Mouse (Mus musculus) hindbrain, embryonic 14.5 days (tissue): Measurements from ENCODE around the gene Ifitm5. TPM values are rescaled to one million over a fixed set of nuclear protein-coding genes. Genes with fewer than 3 reads are reported as not detected.

Experiments used
- ATAC-seq: fragments of 200-750 bp; cut with Nextera tagmentation; 2 replicates; pipeline ENCODE4 v1.8.0; 2017; ENCODE audit warnings: moderate number of reproducible peaks, mild to moderate bottlenecking, moderate TSS enrichment, moderate library complexity; ENCODE audit not compliant: low FRiP score
- DNase-seq: peaks from one replicate; pipeline ENCODE4 v3.0.0-alpha.2; 2015; ENCODE audit warnings: low spot score
- H3K27ac ChIP-seq: fragments of 300-500 bp; sonication (generic); 2 replicates; pipeline ENCODE4 v1.5.1; 2014; ENCODE audit warnings: mild to moderate bottlenecking, moderate library complexity
- H3K27me3 ChIP-seq: fragments of 300-500 bp; sonication (generic); 2 replicates; pipeline ENCODE4 v1.6.1; 2014; ENCODE audit warnings: mild to moderate bottlenecking, low read length, mixed read lengths; ENCODE audit not compliant: control insufficient read depth, insufficient read depth
- H3K36me3 ChIP-seq: fragments of 300-500 bp; sonication (generic); replicated peaks from 2 replicates; pipeline ENCODE4 v1.6.1; 2014; ENCODE audit not compliant: control insufficient read depth, insufficient read depth
- H3K4me1 ChIP-seq: fragments of 300-500 bp; sonication (generic); replicated peaks from 2 replicates; pipeline ENCODE4 v1.6.1; 2014; ENCODE audit warnings: antibody characterized with exemption, low read length, mixed read lengths; ENCODE audit not compliant: control insufficient read depth, insufficient read depth
- H3K4me2 ChIP-seq: fragments of 300-500 bp; sonication (generic); replicated peaks from 2 replicates; pipeline ENCODE4 v1.6.1; 2014; ENCODE audit warnings: mild to moderate bottlenecking, moderate library complexity
- H3K4me3 ChIP-seq: fragments of 300-500 bp; sonication (generic); replicated peaks from 2 replicates; pipeline ENCODE4 v1.5.1; 2014; ENCODE audit warnings: mild to moderate bottlenecking, low read length
- H3K9ac ChIP-seq: fragments of 300-500 bp; sonication (generic); 2 replicates; pipeline ENCODE4 v1.6.1; 2014
- H3K9me3 ChIP-seq: fragments of 300-500 bp; sonication (generic); 2 replicates; pipeline ENCODE4 v1.6.1; 2016; ENCODE audit warnings: low read length; ENCODE audit not compliant: control insufficient read depth
- WGBS: fragments of 180-500 bp; shearing (Covaris S2); extraction: QIAGEN DNeasy Blood & Tissue Kit; methylation state at CpG from one replicate; pipeline ENCODE4 v1.1.7; 2014; 5-methylcytosine and 5-hydroxymethylcytosine counted together
- polyA plus RNA-seq: library from polyadenylated mRNA; unstranded; fragments of >200 nt; fragmentation: Nextera tagmentation; extraction: Ambion mirVana; gene quantifications from 2 replicates; pipeline ENCODE4 v1.2.1, GENCODE M21; 2014

The Ifitm5 gene
- polyA plus RNA-seq, 1 experiment from 2014 or later: 0.55 TPM

GRCm38 (mm10) chr7:140946311-140946710 lies 3.8 kb downstream of the Ifitm5 start:
- 0 out of 2 replicates have a peak, but pooled peaks cover under 1% of the 10 kb centered on the region for H3K27me3 ChIP-seq
- ATAC-seq: no peak
- 95% methylated on average over 10 of the region's 10 CpGs for WGBS

GRCm38 (mm10) chr7:140945247-140945646 lies 4.8 kb downstream of the Ifitm5 start:
- H3K27ac ChIP-seq: no peak overlapping the region
- 0 out of 2 replicates have a peak, but pooled peaks cover 2% of the 10 kb centered on the region for H3K27me3 ChIP-seq
- H3K9me3 ChIP-seq: no peaks in the 10 kb centered on the region
- DNase-seq (no peak), ATAC-seq (no peak)
- no peak overlapping the region for H3K4me3 ChIP-seq
- no peak overlapping the region for H3K9ac ChIP-seq
- 95% methylated on average over 5 of the region's 5 CpGs for WGBS
- H3K36me3 ChIP-seq: no peaks in the 10 kb centered on the region
- no peak overlapping the region for H3K4me2 ChIP-seq
- H3K4me1 ChIP-seq: peaks cover 8% of the 10 kb centered on the region; the same call in 1 of the 2 replicates

More at GRCm38 (mm10) chr7:140946311-140946710, 3.8 kb downstream of the Ifitm5 start:
- no peaks in the 10 kb centered on the region for H3K9me3 ChIP-seq
- no peak overlapping the region for H3K4me3 ChIP-seq
- no peaks in the 10 kb centered on the region for H3K36me3 ChIP-seq
- H3K4me2 ChIP-seq: no peak overlapping the region
- H3K27ac ChIP-seq: no peak overlapping the region
- no peak for DNase-seq
- H3K9ac ChIP-seq: no peak overlapping the region
- H3K4me1 ChIP-seq: peaks cover 6% of the 10 kb centered on the region; the same call in 1 of the 2 replicates

- Histone ChIP-seq H3K4me2 (no peak overlapping the region), H3K9ac (no peak overlapping the region), H3K4me1 (peaks cover 16% of the 10 kb centered on the region; the same call in 1 of the 2 replicates), H3K36me3 (no peaks in the 10 kb centered on the region), H3K4me3 (no peak overlapping the region), H3K9me3 (no peaks in the 10 kb centered on the region), H3K27ac (no peak overlapping the region), H3K27me3 (0 out of 2 replicates have a peak, but pooled peaks cover 2% of the 10 kb centered on the region)
- WGBS: 94% methylated on average over 7 of the region's 7 CpGs
- no peak for ATAC-seq
- DNase-seq: no peak
Observed at GRCm38 (mm10) chr7:140944236-140944635, 5.9 kb downstream of the Ifitm5 start.

GRCm38 (mm10) chr7:140943356-140943755 lies 6.7 kb downstream of the Ifitm5 start:
- no peaks in the 10 kb centered on the region for H3K36me3 ChIP-seq
- no peak overlapping the region for H3K4me2 ChIP-seq
- H3K27ac ChIP-seq: no peak overlapping the region
- 92% methylated on average over 4 of the region's 4 CpGs for WGBS
- ATAC-seq (no peak), DNase-seq (no peak)
- no peaks in the 10 kb centered on the region for H3K9me3 ChIP-seq
- no peak overlapping the region for H3K9ac ChIP-seq
- peaks cover 16% of the 10 kb centered on the region; the same call in 1 of the 2 replicates for H3K4me1 ChIP-seq
- H3K27me3 ChIP-seq: 0 out of 2 replicates have a peak, but pooled peaks cover 2% of the 10 kb centered on the region
- no peak overlapping the region for H3K4me3 ChIP-seq

- Histone ChIP-seq H3K4me2 (no peak overlapping the region), H3K9ac (no peak overlapping the region), H3K27me3 (0 out of 2 replicates have a peak, but pooled peaks cover 2% of the 10 kb centered on the region), H3K4me3 (no peak overlapping the region), H3K27ac (no peak overlapping the region), H3K4me1 (peaks cover 16% of the 10 kb centered on the region; the same call in 1 of the 2 replicates), H3K9me3 (no peaks in the 10 kb centered on the region), H3K36me3 (no peaks in the 10 kb centered on the region)
- ATAC-seq: no peak
- no peak for DNase-seq
- WGBS: 88% methylated on average over 10 of the region's 10 CpGs
Observed at GRCm38 (mm10) chr7:140942811-140943210, 7.3 kb downstream of the Ifitm5 start.

- H3K4me1 ChIP-seq: peaks cover 16% of the 10 kb centered on the region; the same call in 1 of the 2 replicates
- ATAC-seq (no peak), DNase-seq (no peak)
- H3K9ac ChIP-seq: peak overlapping the region; percentile 57
- 0 out of 2 replicates have a peak, but pooled peaks cover 2% of the 10 kb centered on the region for H3K27me3 ChIP-seq
- no peaks in the 10 kb centered on the region for H3K36me3 ChIP-seq
- peak overlapping the region; percentile 54 for H3K4me2 ChIP-seq
- H3K9me3 ChIP-seq: no peaks in the 10 kb centered on the region
- H3K27ac ChIP-seq: no peak overlapping the region; the same call in 1 of the 2 replicates
- WGBS: 71% methylated on average over 9 of the region's 9 CpGs
- H3K4me3 ChIP-seq: peak overlapping the region; percentile 43
Observed at GRCm38 (mm10) chr7:140942341-140942740, 7.8 kb downstream of the Ifitm5 start.

GRCm38 (mm10) chr7:140941222-140942051 lies 8.7 kb downstream of the Ifitm5 start, which contains the start of gene Pgghg:
TSS of gene Pgghg (plus strand) at chr7:140941391.
- H3K4me1 ChIP-seq: peaks cover 16% of the 10 kb centered on the region; the same call in 1 of the 2 replicates
- 4% methylated on average over 33 of the region's 33 CpGs for WGBS
- ATAC-seq (peak; percentile 79), DNase-seq (peak; percentile 72)
- peak within 1 kb of the TSS; percentile 62; the same call in 1 of the 2 replicates for H3K27ac ChIP-seq
- H3K4me2 ChIP-seq: peak within 1 kb of the TSS; percentile 54
- no peaks in the 10 kb centered on the region for H3K36me3 ChIP-seq
- H3K4me3 ChIP-seq: peak within 1 kb of the TSS; percentile 43
- peak within 1 kb of the TSS; percentile 57 for H3K9ac ChIP-seq
- no peaks in the 10 kb centered on the region for H3K9me3 ChIP-seq
- 0 out of 2 replicates have a peak, but pooled peaks cover 2% of the 10 kb centered on the region for H3K27me3 ChIP-seq

GRCm38 (mm10) chr7:140939669-140940171 lies 10.4 kb downstream of the Ifitm5 start:
- H3K27me3 ChIP-seq: 0 out of 2 replicates have a peak, but pooled peaks cover 2% of the 10 kb centered on the region
- H3K27ac ChIP-seq: no peak overlapping the region
- H3K9ac ChIP-seq: no peak overlapping the region
- no peak for DNase-seq
- H3K36me3 ChIP-seq: no peaks in the 10 kb centered on the region
- H3K9me3 ChIP-seq: no peaks in the 10 kb centered on the region
- H3K4me2 ChIP-seq: no peak overlapping the region; the same call in 1 of the 2 replicates
- no peak overlapping the region for H3K4me3 ChIP-seq
- peaks cover 16% of the 10 kb centered on the region; the same call in 1 of the 2 replicates for H3K4me1 ChIP-seq
- WGBS: 11% methylated on average over 8 of the region's 8 CpGs
- ATAC-seq: no peak

- no peak overlapping the region for H3K9ac ChIP-seq
- DNase-seq (no peak), ATAC-seq (no peak)
- H3K36me3 ChIP-seq: no peaks in the 10 kb centered on the region
- H3K27me3 ChIP-seq: 0 out of 2 replicates have a peak, but pooled peaks cover 2% of the 10 kb centered on the region
- H3K9me3 ChIP-seq: no peaks in the 10 kb centered on the region
- WGBS: 19% methylated on average over 2 of the region's 2 CpGs
- H3K27ac ChIP-seq: no peak overlapping the region
- H3K4me1 ChIP-seq: peaks cover 16% of the 10 kb centered on the region; the same call in 1 of the 2 replicates
- no peak overlapping the region for H3K4me3 ChIP-seq
- no peak overlapping the region for H3K4me2 ChIP-seq
Observed at GRCm38 (mm10) chr7:140938896-140939295, 11.2 kb downstream of the Ifitm5 start.
